Mouse (Mus musculus): ENCODE measurements at regions not wholly inside any gene's neighbourhood (a gene's known extent, or its start where the extent isn't known, plus 50 kb on each side); places are given as distances from the start of the nearest gene placed in this dataset.

DNA sequence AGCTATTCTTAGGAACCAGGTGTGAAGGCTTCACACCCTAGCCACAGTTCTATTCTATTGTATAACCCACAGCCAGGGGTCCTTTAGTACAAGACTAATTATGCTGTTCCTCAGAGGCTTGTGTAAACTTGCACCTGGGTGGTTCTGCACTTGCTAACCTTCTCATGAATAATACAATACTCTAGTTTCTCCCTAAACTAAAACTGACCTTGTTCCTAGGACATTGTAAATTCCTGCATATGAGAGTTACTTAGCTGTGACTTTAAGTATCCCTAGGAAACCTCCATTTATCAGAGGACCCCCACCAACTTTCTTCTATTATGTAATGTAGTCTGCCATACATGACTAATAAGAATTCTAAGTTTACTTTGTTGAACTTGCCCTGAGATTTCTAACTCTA is 4295.9 kb upstream of the Gm7489 start:
- no peaks in the 10 kb centered on the region for H3K36me3 ChIP-seq (replicated peaks in 1 of 2; ENCODE audit: control insufficient read depth in 1 of 2, insufficient read depth in 1 of 2, low read length in 1 of 2)
- dilution Hi-C loops (cut with MboI; ENCODE audit: extremely low pct_ligation_motif_present, extremely low pct_unique_long_range_greater_than_20kb, low sequenced_read_pairs) (no loop called here), in situ Hi-C loops (cut with MboI; ENCODE audit: low pct_ligation_motif_present, low pct_unique_long_range_greater_than_20kb, low sequenced_read_pairs) (no loop called here)
- DNase-seq (ENCODE audit: extremely low read depth) = no peak
- no peaks in the 10 kb centered on the region for H3K4me1 ChIP-seq (ENCODE audit: control insufficient read depth in 1 of 2, insufficient read depth in 2 of 2)
- H3K27ac ChIP-seq (ENCODE audit: insufficient read depth, low read depth) = no peak overlapping the region
- H3K9ac ChIP-seq (ENCODE audit: insufficient read depth, low read depth) = no peak overlapping the region
- no peak for TF ChIP-seq CHD2 (IDR thresholded peaks at IDR 0.05; ENCODE audit: low read length)
- TF ChIP-seq KAT2A (IDR thresholded peaks at IDR 0.05; ENCODE audit: insufficient replicate concordance, low read length) = no peak
- no peak for TF ChIP-seq IRF4 (IDR thresholded peaks at IDR 0.05; ENCODE audit: low read depth, low read length)
- TF ChIP-seq BHLHE40 (IDR thresholded peaks at IDR 0.05; ENCODE audit: low read depth, low read length) = no peak
- no peak for TF ChIP-seq ZKSCAN1 (IDR thresholded peaks at IDR 0.05; ENCODE audit: borderline replicate concordance, low read depth, low read length)
- TF ChIP-seq RCOR1 (conservative IDR thresholded peaks at IDR 0.05; ENCODE audit: low read depth, low read length) = no peak
- no peak for TF ChIP-seq MAFK (IDR thresholded peaks at IDR 0.05; ENCODE audit: insufficient replicate concordance, low read length)
- no peak for TF ChIP-seq MAZ (IDR thresholded peaks at IDR 0.05; ENCODE audit: low read depth, low read length)
- no peak for TF ChIP-seq PAX5 (IDR thresholded peaks at IDR 0.05; ENCODE audit: low read length)
- TF ChIP-seq MXI1 (IDR thresholded peaks at IDR 0.05; ENCODE audit: low read depth, low read length) = no peak
- TF ChIP-seq TCF12 (IDR thresholded peaks at IDR 0.05; ENCODE audit: low read depth, low read length) = no peak
- no peak for TF ChIP-seq SIN3A (IDR thresholded peaks at IDR 0.05; ENCODE audit: low read length)
- no peak for TF ChIP-seq EP300 (IDR thresholded peaks at IDR 0.05; ENCODE audit: low read length)
- TF ChIP-seq MEF2A (IDR thresholded peaks at IDR 0.05; ENCODE audit: borderline replicate concordance, low read depth, low read length) = no peak
- TF ChIP-seq ELF1 (IDR thresholded peaks at IDR 0.05; ENCODE audit: low read depth, low read length) = no peak
- TF ChIP-seq NELFE (IDR thresholded peaks at IDR 0.05; ENCODE audit: low read depth, low read length) = no peak
- TF ChIP-seq MYC (IDR thresholded peaks at IDR 0.05; ENCODE audit: low read depth, low read length) = no peak
- peaks cover 25% of the 10 kb centered on the region for H3K9me3 ChIP-seq (replicated peaks; ENCODE audit: low read length)
- no peak overlapping the region for H3K4me2 ChIP-seq (ENCODE audit: insufficient read depth, low read depth, poor library complexity, severe bottlenecking)
- no peaks in the 10 kb centered on the region for H3K27me3 ChIP-seq (replicated peaks)
- H3K79me2 ChIP-seq (replicated peaks; ENCODE audit: control insufficient read depth, extremely low read depth, insufficient read depth, poor library complexity, severe bottlenecking) = no peaks in the 10 kb centered on the region
- no peak overlapping the region for H3K4me3 ChIP-seq (replicated peaks in 1 of 3; ENCODE audit: low read depth in 2 of 3, low read length in 2 of 3, poor library complexity in 1 of 3)

DNA sequence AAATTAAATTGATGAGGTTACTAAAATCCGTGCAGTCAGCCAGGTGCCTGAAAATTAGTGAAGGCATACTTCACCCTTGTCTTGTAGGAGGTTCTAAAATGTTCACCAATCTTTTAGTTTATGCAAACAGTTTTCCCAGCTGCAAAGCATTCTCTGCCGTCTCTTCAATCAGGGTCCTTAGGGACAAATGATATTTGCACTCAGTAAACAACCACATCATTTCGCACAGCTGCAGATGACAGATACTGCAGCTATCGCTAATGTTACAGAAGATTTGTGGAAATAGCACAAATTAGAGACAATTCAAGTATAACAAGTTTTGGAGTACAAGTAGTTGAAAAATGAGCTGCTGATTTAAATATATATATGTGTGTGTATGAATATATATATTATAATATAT is 4270.8 kb upstream of the Gm7489 start:
- peaks cover 21% of the 10 kb centered on the region for H3K9me3 ChIP-seq (replicated peaks; ENCODE audit: low read length)
- in situ Hi-C loops (cut with MboI; ENCODE audit: low pct_ligation_motif_present, low pct_unique_long_range_greater_than_20kb, low sequenced_read_pairs) = no loop called here
- dilution Hi-C loops (cut with MboI; ENCODE audit: extremely low pct_ligation_motif_present, extremely low pct_unique_long_range_greater_than_20kb, low sequenced_read_pairs) = no loop called here
- H3K4me2 ChIP-seq (ENCODE audit: insufficient read depth, low read depth, poor library complexity, severe bottlenecking) = no peak overlapping the region
- H3K4me1 ChIP-seq (ENCODE audit: control insufficient read depth in 1 of 2, insufficient read depth in 2 of 2) = no peaks in the 10 kb centered on the region
- no peak overlapping the region for H3K9ac ChIP-seq (ENCODE audit: insufficient read depth, low read depth)
- no peak overlapping the region for H3K4me3 ChIP-seq (replicated peaks in 1 of 3; ENCODE audit: low read depth in 2 of 3, low read length in 2 of 3, poor library complexity in 1 of 3)
- H3K36me3 ChIP-seq (replicated peaks in 1 of 2; ENCODE audit: control insufficient read depth in 1 of 2, insufficient read depth in 1 of 2, low read length in 1 of 2) = no peaks in the 10 kb centered on the region
- DNase-seq (ENCODE audit: extremely low read depth) = no peak
- no peak overlapping the region for H3K27ac ChIP-seq (ENCODE audit: insufficient read depth, low read depth)
- H3K27me3 ChIP-seq (replicated peaks) = no peaks in the 10 kb centered on the region
- TF ChIP-seq SIN3A (IDR thresholded peaks at IDR 0.05; ENCODE audit: low read length) (no peak), MAFK (IDR thresholded peaks at IDR 0.05; ENCODE audit: insufficient replicate concordance, low read length) (no peak), TCF12 (IDR thresholded peaks at IDR 0.05; ENCODE audit: low read depth, low read length) (no peak), CHD1 (IDR thresholded peaks at IDR 0.05; ENCODE audit: low read depth, low read length) (no peak), USF2 (conservative IDR thresholded peaks at IDR 0.05; ENCODE audit: low read depth, low read length) (no peak), ZKSCAN1 (IDR thresholded peaks at IDR 0.05; ENCODE audit: borderline replicate concordance, low read depth, low read length) (no peak), E2F4 (IDR thresholded peaks at IDR 0.05; ENCODE audit: insufficient replicate concordance, low read depth, low read length) (no peak), MXI1 (IDR thresholded peaks at IDR 0.05; ENCODE audit: low read depth, low read length) (no peak), IRF4 (IDR thresholded peaks at IDR 0.05; ENCODE audit: low read depth, low read length) (no peak), CHD2 (IDR thresholded peaks at IDR 0.05; ENCODE audit: low read length) (no peak), ELF1 (IDR thresholded peaks at IDR 0.05; ENCODE audit: low read depth, low read length) (no peak), ZC3H11A (IDR thresholded peaks at IDR 0.05; ENCODE audit: low read depth, low read length) (no peak), RCOR1 (conservative IDR thresholded peaks at IDR 0.05; ENCODE audit: low read depth, low read length) (no peak), NELFE (IDR thresholded peaks at IDR 0.05; ENCODE audit: low read depth, low read length) (no peak), SMC3 (IDR thresholded peaks at IDR 0.05; ENCODE audit: low read depth, low read length) (no peak), EP300 (IDR thresholded peaks at IDR 0.05; ENCODE audit: low read length) (no peak), PAX5 (IDR thresholded peaks at IDR 0.05; ENCODE audit: low read length) (no peak)
- no peaks in the 10 kb centered on the region for H3K79me2 ChIP-seq (replicated peaks; ENCODE audit: control insufficient read depth, extremely low read depth, insufficient read depth, poor library complexity, severe bottlenecking)
